Mouse (Mus musculus) heart, adult 2 months (tissue): ENCODE data around the gene Tom1l2. TPM values are rescaled to one million over a fixed set of nuclear protein-coding genes. Genes with fewer than 3 reads are reported as not detected.

Experiments used
- DNase-seq, 2 experiments: peaks; one replicate each; pipeline ENCODE4 v3.0.0; 2021
- H3K27ac ChIP-seq: fragments of 200-600 bp; 2 replicates; pipeline ENCODE4 v1.8.1; 2022
- H3K27me3 ChIP-seq: fragments of 200-500 bp; 2 replicates; pipeline ENCODE4 v1.6.1; 2012; ENCODE audit warnings: mild to moderate bottlenecking, low read length, inconsistent platforms, mixed read lengths; ENCODE audit not compliant: control insufficient read depth, insufficient read depth
- H3K36me3 ChIP-seq: fragments of 200-500 bp; 2 replicates; pipeline ENCODE4 v1.6.1; 2012; ENCODE audit warnings: low read length, inconsistent platforms; ENCODE audit not compliant: control insufficient read depth, insufficient read depth
- H3K4me1 ChIP-seq: fragments of 200-500 bp; 2 replicates; pipeline ENCODE4 v1.6.1; 2011; ENCODE audit warnings: low read length; ENCODE audit not compliant: control insufficient read depth, insufficient read depth
- H3K4me3 ChIP-seq: fragments of 200-600 bp; 2 replicates; pipeline ENCODE4 v1.8.1; 2022
- H3K79me2 ChIP-seq: fragments of 200-500 bp; replicated peaks from 2 replicates; pipeline ENCODE4 v1.6.1; 2012; ENCODE audit warnings: mild to moderate bottlenecking, inconsistent platforms, low read length, moderate library complexity, mixed read lengths; ENCODE audit not compliant: control insufficient read depth, insufficient read depth
- H3K9ac ChIP-seq: fragments of 200-500 bp; 2 replicates; pipeline ENCODE4 v1.6.1; 2012; ENCODE audit warnings: low read depth, mild to moderate bottlenecking, control low read depth, inconsistent platforms, low read length, mixed read lengths
- CTCF ChIP-seq: fragments of 200-600 bp; IDR thresholded peaks from 2 replicates; pipeline ENCODE4 v1.8.1; 2022; ENCODE audit warnings: antibody characterized with exemption, mild to moderate bottlenecking, moderate library complexity
- EP300 ChIP-seq: fragments of 200-500 bp; IDR thresholded peaks from 2 replicates; pipeline ENCODE4 v1.6.1; 2011; ENCODE audit warnings: low read depth, low read length, control low read depth; ENCODE audit not compliant: insufficient read depth
- POLR2A ChIP-seq: fragments of 200-500 bp; IDR thresholded peaks from 2 replicates; pipeline ENCODE4 v1.6.1; 2011; ENCODE audit warnings: mild to moderate bottlenecking, low read depth, low read length, control low read depth; ENCODE audit not compliant: insufficient read depth
- WGBS: fragments of 180-500 bp; shearing (Covaris S2); methylation state at CpG from one replicate; pipeline ENCODE4 v1.1.7; 2018; 5-methylcytosine and 5-hydroxymethylcytosine counted together
- intact Hi-C: fragments of 180-260 bp; cut with DNase I; formaldehyde crosslinking; loops from one replicate; pipeline ENCODE4 v1.15.1; 2025
- polyA plus RNA-seq: library from polyadenylated mRNA; depleted of rRNA; stranded (reverse); fragments of >200 nt; gene quantifications from 2 replicates; pipeline ENCODE4 v1.2.3, GENCODE M21; 2012
- total RNA-seq, 2 experiments: library from RNA; stranded (reverse); gene quantifications; 2 replicates each; pipeline ENCODE4 v1.2.3; 2021

Tom1l2 gene
- total and polyA plus RNA-seq, 3 experiments = 102 to 123 (median 113) TPM

DNA sequence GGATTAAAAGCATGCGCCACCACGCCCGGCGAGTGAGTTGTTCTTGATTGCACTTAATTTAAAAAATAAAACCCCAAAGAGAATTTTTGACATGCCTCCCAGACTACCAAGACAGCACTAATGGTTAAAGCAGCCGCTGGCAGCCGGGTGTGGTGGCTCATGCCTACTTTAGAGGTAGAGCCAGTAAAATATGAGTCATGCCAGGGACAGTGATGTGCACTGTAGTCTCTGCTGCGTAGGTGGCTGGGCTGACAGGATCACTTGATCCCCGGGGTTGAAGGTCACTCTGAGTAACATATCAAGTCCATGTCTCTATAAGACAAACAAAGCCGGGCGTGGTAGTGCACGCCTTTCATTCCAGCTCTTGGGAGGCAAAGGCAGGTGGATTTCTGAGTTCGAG, 13.3 kb downstream of the Tom1l2 start:
- TF ChIP-seq POLR2A (no peak), EP300 (no peak), CTCF (no peak)
- H3K9ac ChIP-seq = no peak overlapping the region
- peaks cover 3% of the 10 kb centered on the region for H3K4me1 ChIP-seq
- no peaks in the 10 kb centered on the region for H3K36me3 ChIP-seq
- intact Hi-C loops = loop anchor here (5.0 kb wide), 2 partner anchors 37 to 142 kb away; no protein-coding TSS in a partner anchor
- DNase-seq = no peak
- H3K79me2 ChIP-seq = peaks cover 3% of the 10 kb centered on the region
- H3K27ac ChIP-seq = no peak overlapping the region
- 85% methylated on average over 12 of the region's 12 CpGs for WGBS
- H3K27me3 ChIP-seq = no peaks in the 10 kb centered on the region
- no peak overlapping the region for H3K4me3 ChIP-seq

- peak; percentile 29 to 69 for DNase-seq
- intact Hi-C loops = loop anchor here (5.0 kb wide), 2 partner anchors 36 to 141 kb away; no protein-coding TSS in a partner anchor
These were observed 14.4 kb downstream of the Tom1l2 start for GRCm38 (mm10) chr11:60338291-60338690.

GRCm38 (mm10) chr11:60335771-60336170, 16.9 kb downstream of the Tom1l2 start:
- Histone ChIP-seq H3K36me3 (no peaks in the 10 kb centered on the region), H3K27me3 (no peaks in the 10 kb centered on the region), H3K27ac (peak overlapping the region; percentile 12; the same call in 1 of the 2 replicates), H3K79me2 (no peaks in the 10 kb centered on the region; the same call in 1 of the 2 replicates), H3K4me1 (peaks cover 8% of the 10 kb centered on the region), H3K4me3 (no peak overlapping the region), H3K9ac (no peak overlapping the region)
- TF ChIP-seq EP300 = no peak
- TF ChIP-seq CTCF = no peak
- no peak for TF ChIP-seq POLR2A
- DNase-seq = no peak
- intact Hi-C loops = loop anchor here (2.0 to 5.0 kb wide), 3 partner anchors 33 to 138 kb away; no protein-coding TSS in a partner anchor
- 81% methylated on average over 2 of the region's 2 CpGs for WGBS

More at GRCm38 (mm10) chr11:60338291-60338690, 14.4 kb downstream of the Tom1l2 start:
- 78% methylated on average over 4 of the region's 4 CpGs for WGBS
- TF ChIP-seq EP300 (no peak), CTCF (peak; percentile 68)
- Histone ChIP-seq H3K4me1 (peaks cover 8% of the 10 kb centered on the region), H3K27ac (no peak overlapping the region), H3K4me3 (no peak overlapping the region), H3K36me3 (no peaks in the 10 kb centered on the region), H3K9ac (no peak overlapping the region), H3K27me3 (no peaks in the 10 kb centered on the region), H3K79me2 (peaks cover 2% of the 10 kb centered on the region; the same call in 1 of the 2 replicates)

DNA sequence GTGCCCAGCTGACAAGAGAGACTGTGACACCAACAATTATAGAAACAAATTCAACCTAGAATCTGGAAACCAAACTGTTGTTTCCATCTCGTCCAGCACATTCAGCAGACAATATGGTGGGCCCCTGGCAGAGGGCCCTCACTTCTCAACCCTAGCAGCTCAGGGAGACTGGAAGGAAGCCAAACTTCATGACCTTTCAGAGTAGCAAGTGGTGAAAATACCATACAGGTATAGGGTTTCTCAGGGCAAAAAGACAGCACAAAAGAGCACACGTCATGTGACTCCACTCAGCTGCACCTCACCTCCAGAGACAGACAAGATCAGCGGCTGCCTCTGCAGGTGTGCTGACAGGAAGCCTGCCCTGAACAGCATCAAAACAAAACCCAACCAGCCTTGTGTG, 18.6 kb downstream of the Tom1l2 start:
- Histone ChIP-seq H3K4me1 (peaks cover 8% of the 10 kb centered on the region), H3K27me3 (no peaks in the 10 kb centered on the region), H3K36me3 (no peaks in the 10 kb centered on the region), H3K79me2 (no peaks in the 10 kb centered on the region; the same call in 1 of the 2 replicates), H3K27ac (peak overlapping the region; percentile 68), H3K9ac (no peak overlapping the region), H3K4me3 (no peak overlapping the region)
- no peak for TF ChIP-seq POLR2A
- TF ChIP-seq CTCF = no peak
- no peak for TF ChIP-seq EP300
- no peak for DNase-seq
- WGBS = 49% methylated on average over 3 of the region's 3 CpGs
- intact Hi-C loops = no loop called here

DNA sequence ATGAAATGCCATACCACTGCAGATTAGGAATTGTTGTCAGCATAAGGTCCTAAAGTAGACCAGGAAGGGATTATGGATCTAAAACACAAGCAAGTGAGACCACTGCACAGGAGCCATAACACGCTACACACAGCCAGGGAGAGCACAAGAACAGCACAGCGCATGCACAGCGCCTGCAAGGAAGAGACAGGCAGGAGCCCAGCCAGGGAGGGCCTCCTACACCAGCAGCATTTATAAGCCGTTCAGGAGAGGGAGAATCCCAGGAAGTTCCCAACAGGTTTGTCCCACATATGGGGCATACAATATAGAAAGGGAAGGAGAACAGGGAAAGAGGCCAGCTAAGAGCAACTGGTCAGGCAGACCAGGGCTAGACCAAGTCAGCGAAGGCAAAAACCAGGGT, 19.2 kb downstream of the Tom1l2 start:
- DNase-seq = no peak
- Histone ChIP-seq H3K9ac (no peak overlapping the region), H3K4me1 (peaks cover 8% of the 10 kb centered on the region), H3K79me2 (no peaks in the 10 kb centered on the region; the same call in 1 of the 2 replicates), H3K4me3 (no peak overlapping the region), H3K36me3 (no peaks in the 10 kb centered on the region), H3K27me3 (no peaks in the 10 kb centered on the region), H3K27ac (peak overlapping the region; percentile 68)
- no peak for TF ChIP-seq CTCF
- no peak for TF ChIP-seq POLR2A
- no peak for TF ChIP-seq EP300
- 68% methylated on average over 5 of the region's 5 CpGs for WGBS
- intact Hi-C loops = no loop called here

DNA sequence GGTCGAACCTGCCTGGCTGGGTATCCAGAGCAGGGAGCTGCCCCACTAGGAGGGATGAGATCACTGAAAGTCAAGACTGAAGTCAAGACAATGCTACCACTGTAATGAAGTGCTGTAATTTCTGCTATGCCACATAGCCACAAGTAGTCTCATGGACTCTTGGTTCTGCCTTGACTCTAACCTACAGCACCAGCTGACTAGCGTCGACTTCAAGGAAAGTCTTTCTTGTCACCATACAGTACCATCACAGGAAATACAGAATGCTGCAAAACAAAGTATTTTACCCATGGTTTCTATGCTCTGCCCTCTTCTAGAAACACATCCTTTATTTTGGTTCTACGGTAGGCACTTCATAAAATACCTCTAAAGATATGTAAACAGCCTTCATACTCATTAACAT, 22.2 kb downstream of the Tom1l2 start:
- Histone ChIP-seq H3K36me3 (no peaks in the 10 kb centered on the region; the same call in 1 of the 2 replicates), H3K9ac (no peak overlapping the region), H3K4me3 (no peak overlapping the region), H3K27ac (no peak overlapping the region), H3K4me1 (peaks cover 6% of the 10 kb centered on the region), H3K27me3 (no peaks in the 10 kb centered on the region), H3K79me2 (no peaks in the 10 kb centered on the region)
- DNase-seq = no peak
- 91% methylated on average over 4 of the region's 4 CpGs for WGBS
- TF ChIP-seq POLR2A = no peak
- intact Hi-C loops = no loop called here
